Mouse (Mus musculus) kidney, postnatal 10 days (tissue): ENCODE data around the gene Irf2bp2.
A peak's percentile ranks its signal among the peaks of the same experiment; 100 is the strongest.

ENCODE experiments used
- DNase-seq: peaks from one replicate; pipeline ENCODE4 v3.0.0; 2021; ENCODE audit warnings: mixed read lengths

Gene Irf2bp2

DNA sequence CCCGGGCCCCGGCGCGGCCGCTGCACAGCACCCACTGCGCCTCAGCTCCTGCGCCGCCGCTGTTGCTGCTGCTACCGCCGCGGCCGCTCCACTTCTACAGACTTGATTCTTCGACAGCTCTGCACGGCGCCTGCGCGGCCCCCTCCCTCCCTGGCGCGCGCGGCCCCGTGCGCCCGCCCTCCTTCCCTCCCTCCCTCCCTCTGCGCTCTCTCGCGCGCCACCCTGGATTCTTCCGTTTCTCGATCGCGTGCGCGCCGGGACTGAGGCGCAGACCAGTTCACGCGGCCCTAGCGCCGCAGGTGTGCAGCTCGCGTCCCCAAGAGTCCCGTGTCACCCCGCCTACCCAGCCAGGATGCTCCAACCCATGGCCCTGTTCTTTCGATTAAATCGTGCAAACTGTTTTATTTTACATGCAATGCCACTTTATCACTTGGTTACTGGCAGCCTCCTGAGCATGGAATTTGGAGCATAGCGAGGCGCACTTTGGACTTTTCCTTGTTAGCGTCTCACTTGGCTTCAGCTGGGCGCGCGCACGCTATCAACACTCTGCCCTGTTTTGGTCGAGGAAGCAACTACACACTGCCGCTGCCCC lies at the start of gene Irf2bp2:
Irf2bp2 (minus strand) TSS at position 98 of the 592 bp plus-strand sequence.
- DNase-seq = peak; percentile 95

DNA sequence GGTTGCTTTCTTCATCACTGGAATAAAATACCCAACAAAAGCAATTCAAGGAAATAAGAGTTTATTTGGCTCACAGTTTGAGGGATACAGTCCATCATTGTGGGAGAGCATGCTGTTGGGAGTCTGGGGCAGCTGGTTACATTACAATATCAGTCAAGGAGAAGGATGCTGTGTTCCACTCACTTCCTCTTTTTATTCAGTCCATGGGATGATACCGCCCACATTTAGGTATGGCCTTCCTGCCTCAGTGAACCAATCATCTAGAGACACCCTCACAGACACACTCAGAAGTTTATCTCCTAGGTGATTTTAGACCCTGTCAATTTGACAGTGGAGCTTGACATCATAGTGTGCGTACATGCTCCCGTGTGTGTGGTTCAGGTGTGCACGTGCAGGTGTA lies 48.9 kb upstream of the Irf2bp2 start:
- no peak for DNase-seq

DNA sequence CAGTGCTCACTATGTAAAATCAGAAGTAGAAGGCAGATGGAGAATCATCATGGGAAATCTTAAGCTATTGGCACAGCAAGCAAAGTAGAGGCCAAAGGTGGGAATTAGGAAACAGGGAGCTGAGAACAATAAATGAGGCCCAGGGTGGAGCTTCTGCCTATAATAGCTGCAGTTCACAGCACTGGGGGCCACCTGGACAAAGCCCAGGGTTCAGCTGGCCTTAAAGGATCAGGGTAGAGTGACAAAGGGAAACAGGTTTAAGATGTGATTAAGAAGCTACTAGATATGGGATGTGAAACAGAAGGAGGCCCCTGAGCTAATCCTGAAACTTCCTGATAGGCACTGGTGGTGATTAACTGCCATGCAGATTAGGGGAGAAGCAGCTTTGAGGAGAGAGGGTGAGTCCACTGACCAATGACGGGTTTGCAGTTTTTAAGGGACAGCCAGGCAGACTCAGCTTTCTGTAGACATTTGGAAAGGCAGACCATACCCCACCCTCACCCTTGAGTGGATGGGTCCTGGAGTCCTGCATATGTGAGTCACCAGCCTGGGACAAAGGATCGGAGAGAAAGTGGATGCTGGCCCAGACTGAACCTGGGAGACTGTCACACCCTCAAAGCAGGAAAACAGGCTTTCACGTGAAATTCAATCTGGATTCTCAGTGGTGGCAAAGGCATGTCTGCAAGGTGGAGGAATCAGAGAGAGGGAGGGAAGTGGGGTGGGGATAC lies 47.9 kb upstream of the Irf2bp2 start:
- DNase-seq = no peak

DNA sequence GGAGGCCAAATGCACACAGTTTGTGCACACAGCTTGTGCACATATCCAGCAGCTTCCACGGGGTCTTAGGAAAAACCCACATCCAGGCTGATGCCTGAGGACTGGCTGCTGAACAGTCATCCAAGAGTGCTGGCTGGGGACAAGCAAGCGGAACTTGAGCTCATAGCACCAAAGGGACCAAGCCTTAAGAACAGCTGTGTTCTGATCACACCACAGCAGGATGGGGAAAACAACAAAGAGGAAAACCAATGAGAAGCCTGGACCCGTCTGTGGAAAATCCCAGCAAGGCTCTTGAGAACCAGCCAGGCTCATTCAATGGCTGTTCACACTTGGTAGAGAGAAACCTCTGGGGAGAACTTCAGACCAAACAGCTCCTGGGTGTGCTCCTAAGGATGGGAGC lies 45.4 kb upstream of the Irf2bp2 start:
- DNase-seq = peak; percentile 28

DNA sequence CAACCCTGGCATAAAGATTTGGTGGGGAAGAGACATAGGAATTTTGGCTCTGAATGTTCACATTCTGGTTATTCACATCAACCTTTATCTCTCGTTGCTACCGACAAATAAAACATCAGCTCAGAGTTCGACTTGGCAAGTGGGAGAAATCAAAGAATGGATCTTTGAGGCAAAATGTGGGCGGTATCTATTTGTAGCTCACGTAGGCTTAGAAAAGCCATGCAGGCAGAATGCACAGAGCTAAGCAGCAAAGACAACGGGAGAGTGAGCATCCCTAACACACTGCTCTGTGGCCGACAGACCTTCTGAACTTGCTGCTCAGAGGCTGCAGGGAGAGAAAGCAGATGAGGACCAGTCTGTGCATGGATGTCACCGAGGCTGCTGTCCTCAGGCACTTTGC lies 44.2 kb upstream of the Irf2bp2 start:
- no peak for DNase-seq

DNA sequence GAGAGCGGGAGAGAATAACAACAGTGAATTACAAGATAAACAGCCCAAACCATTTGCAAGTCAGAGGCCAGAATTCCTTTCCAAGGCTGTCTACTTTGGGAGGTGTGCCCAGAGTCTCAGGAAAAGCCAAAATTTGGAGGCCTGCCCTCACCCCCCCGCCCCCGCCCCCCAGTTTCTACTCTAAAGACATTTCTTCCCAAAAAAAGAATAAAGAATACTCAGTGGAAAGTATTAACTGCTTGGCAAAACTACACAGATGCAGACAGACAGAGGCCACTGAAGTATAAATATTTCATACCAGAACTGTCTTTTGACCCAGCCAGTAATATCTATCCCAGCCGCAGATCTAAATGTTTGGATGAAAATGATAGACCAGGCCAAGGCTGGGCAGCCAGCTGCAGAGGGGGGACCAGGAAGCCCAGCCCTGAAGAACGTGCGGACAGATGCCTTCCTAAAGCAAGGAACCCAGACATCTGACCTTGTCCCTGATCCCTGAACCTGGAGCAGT lies 40.8 kb upstream of the Irf2bp2 start:
- DNase-seq = no peak

DNA sequence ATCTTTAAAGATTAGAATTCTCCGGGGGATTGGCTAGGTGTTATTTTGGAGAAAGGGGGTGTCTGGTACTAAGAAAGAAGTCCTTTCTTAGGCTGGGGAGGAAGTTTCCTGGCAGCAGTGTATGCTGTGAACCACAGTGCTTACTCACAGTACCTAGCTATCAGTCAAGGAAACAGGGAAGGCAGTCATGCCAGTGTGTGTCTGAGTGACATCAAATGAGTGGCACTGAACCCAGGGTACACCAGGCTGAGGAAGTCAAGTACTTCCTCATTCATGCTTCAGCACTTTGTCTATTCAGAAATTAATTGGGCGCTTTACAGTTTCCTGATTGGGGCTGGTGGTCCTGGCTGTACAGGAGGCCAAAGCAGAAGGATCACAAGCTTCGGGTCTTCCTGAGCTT lies 34.8 kb upstream of the Irf2bp2 start:
- DNase-seq = no peak

DNA sequence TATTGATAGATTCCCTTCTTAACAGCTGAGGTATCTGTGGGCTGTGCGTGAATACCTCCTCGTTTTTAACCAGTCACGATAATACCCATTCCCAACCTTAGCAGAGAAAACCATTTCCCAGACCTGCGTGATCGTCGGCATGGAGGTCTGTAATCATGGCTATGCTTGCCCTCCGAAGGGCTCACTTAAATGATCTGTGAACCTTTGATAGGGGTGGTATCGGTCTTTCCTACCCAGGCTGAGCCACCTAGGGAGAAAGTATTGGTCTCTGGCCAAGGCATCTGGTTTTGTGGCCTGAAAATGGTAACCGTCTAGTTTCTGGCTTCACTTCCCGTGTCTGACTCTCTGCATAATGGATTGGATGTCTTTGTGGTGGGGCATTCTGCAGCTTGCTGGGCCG lies 32.6 kb upstream of the Irf2bp2 start:
- DNase-seq = no peak

DNA sequence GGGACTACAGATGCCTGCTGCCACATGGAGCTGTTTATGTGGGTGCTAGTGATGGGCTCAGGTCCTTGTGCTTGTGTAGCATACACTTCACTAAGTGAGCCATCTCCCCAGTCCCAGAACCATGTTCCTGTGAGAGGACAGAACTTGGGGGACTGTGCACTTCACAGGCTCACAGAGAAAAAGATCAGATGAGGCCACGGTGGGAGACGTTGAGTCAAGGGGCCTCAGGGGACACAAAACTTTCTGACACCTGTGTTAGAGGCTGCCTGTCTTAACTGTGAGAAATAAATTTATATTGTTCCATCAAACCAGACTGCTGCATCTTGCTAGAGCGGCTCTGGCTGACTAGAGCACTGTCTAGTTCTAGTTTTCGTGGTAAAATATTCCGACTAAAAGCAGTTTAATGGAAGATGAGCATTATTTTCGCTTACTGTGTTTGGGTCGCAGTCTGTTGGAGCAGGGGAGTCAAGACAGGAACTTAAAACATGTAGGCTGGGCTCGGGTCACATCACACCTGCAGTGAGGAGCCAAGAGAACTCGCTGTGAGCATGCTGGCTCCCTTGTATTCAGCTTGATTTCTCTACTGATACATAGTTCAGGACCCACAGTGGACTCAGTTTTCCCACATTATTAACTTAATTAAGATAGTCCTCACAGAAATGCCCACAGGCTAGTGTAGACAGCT lies 28.5 kb upstream of the Irf2bp2 start:
- no peak for DNase-seq

DNA sequence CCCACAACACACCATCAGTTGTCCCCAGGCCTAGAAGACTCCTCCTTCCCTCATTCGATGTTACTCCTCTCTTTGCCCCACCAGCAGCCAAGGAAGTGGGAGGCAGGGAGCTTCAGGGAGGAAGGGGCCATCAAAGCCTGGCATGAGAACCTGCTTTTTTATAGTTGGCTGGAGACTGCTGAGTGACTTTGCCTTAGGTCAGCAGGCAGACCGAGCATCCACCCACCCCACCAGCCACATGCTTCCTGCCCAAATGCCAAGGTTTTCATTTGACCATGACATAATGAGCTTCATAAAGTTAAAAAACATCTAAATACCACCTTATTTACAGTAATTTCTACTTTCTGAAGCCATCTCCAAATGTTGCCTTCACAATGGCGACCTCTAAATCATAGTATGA lies 26.9 kb upstream of the Irf2bp2 start:
- DNase-seq = no peak

DNA sequence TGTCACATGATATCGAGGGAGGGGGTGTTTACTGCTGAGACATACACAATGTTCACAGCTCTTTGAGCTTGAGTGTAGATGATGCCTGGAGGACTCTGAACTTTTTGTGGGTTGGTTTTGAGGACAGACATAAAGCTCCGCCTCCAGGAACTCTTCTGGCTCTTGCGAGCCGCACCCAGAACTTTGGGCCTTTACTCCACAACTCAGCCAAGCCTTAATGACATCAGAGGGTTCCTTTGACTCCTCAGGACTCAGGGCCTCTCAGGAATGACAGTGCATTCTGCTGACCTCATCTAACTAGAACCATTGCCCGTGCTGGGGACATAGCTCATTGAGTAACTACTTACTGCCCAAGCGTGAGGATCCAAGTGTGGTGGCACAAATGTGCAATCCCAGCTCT lies 25.7 kb upstream of the Irf2bp2 start:
- DNase-seq = no peak

DNA sequence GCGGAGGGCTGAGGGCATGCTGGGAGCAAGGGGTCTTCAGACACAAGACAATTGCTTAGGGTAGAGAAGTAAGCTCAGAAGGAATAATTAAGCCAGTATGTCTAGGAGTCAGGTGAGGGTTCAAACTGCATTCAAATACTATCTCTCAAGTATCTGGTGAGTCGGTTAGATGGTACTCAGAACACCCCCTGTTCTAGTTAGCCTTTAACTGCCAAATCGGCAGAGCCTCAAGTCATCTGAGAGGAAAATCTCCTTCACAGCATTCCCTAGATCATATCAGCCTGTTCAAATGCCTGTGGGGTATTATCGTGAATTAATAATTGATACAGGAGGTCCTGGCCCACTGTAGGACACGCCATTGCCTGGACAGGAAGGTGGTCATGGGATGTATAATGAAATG lies 23.9 kb upstream of the Irf2bp2 start:
- no peak for DNase-seq

DNA sequence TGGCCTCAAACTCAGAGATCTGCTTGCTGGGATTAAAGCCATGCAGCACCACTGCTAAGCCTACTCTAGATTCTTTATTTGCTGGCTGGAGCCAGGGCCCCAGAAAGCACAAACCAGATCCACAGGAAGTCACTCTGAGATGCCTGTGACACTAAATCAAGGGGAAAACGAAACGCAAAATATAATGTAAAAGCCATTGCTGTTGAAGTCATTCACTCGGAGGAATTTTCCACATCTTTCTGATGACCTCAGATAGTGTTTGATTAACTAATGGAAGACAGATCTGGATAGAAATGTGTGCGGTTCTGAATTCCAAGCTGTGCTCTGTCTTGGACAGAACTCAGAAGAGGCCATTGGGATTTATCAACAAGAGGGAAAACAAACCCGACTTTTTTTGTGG lies 22.9 kb upstream of the Irf2bp2 start:
- no peak for DNase-seq

DNA sequence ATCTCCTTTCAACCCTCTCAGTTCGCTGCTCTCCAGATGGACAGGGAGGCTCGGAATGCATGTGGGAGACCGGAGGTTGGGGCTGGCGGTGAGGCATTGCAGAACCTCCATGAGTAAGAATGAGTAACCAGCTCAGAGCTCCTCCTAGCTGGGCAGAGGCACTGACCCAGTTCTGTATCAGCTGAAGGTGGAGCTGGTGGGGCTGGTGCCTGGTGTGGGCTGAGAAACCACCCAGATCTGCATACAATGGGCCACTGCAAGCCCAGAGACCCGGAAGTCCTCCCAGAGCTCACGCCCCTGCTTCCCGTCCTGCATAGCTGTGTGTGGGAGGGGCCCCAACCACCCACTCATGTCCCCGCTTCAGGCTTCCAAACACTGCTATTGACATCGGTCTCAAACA lies 22.0 kb upstream of the Irf2bp2 start:
- DNase-seq = peak; percentile 79

DNA sequence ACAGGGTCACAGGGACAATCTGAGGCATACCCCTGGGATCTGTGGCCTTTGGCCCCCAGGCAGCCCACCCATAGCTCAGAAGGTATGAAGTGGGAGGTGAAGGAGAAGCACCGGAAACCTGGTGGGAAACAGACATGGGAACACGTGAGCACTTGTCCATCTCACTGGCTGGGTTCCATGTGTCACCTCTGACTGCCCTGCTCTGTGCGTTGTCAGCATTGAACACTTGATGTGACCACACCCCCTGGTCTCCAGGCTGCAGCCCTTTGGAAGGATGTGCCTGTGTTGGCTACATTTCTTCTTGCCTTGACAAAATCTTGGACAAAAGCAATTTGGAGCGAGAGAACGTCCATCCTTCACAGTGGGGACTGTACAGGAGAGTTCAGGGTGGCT lies 20.9 kb upstream of the Irf2bp2 start:
- no peak for DNase-seq

DNA sequence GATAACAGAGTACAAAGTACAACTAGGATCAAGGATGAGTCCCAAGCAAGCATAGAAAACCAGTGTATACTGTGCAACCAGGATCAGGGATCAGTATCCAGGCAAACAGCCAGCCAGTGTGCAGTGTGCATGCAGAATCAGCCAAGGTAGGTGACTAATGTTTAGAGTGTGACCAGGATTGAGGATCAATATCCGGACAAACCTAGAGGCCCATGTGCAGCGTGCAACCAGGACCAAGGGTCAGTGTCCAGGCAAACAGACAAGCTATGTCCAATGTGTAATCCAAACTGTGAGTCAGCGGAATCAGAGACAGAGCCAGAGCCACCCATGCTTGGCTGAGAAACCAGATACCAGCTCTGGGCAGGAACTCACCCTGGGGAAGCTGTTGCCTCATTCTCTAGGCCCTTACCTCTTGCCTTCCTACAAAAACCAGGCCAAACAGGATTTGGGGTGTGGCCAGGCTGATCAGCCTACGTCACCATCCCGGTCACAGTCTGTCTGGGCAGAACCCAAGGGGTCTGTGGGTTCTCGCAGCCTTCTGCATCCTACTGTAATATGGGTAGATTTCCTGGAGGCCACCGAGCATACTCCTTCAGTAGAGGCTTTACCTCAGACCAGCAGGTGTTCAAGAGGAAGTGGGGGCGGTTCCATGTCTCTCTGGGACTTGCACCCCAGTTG lies 20.4 kb upstream of the Irf2bp2 start:
- peak; percentile 51 for DNase-seq

DNA sequence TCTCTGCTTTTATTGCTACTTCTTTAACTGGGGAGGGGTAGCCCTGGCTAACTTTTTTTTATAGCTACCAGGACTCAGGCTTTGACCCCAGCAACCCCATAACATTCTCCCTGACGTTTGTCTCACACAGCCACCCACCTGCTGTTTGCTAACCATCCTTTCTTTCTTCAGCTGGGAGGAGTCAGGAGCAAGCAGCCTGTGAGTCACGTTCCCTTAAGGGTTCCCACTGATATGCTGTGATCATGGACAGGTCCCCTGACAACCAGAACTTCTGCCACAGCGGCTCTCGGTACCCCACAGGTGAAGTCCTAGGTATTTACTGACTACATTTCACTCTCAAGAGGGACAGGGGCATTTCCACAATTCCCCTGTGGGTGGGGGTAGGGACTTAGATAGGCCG lies 19.4 kb upstream of the Irf2bp2 start:
- no peak for DNase-seq

DNA sequence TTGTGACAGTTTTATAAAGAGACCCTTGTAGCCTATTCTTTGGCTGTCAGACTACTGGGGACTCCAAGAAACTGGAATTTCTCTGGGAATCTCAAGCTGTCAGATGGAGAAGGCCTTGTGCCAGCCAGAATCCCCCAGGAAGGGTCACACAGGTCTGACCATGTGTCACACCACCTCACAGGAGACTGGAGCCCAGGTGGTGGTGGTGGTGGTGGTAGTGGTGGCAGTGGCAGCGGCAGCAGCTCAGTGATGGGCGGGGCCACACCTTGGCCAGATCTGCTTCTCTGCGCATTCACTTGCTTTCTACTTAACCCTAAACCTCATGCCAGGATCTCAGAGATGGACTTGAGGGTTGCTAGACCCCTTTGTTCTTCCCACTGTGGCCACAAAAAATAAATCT lies 19.0 kb upstream of the Irf2bp2 start:
- no peak for DNase-seq

DNA sequence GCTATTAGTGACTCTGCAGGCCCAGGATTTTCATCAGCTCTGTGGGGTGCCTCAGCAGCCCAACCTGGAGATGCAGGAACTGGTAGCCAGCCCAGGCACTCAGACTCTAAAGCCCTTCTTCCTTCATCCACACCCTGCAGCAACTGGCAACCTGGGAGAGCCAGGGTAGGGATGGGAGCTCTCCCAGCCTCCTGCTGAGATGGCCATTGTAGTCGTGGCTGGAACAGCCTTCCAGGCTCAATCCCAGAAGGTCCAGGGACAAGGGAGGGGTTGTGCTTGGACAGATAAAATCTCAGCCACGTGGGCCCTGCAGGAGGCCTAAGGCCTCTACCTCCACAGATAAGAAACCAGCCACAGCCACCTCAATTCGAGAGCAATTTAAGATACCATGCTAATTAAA lies 16.9 kb upstream of the Irf2bp2 start:
- no peak for DNase-seq

DNA sequence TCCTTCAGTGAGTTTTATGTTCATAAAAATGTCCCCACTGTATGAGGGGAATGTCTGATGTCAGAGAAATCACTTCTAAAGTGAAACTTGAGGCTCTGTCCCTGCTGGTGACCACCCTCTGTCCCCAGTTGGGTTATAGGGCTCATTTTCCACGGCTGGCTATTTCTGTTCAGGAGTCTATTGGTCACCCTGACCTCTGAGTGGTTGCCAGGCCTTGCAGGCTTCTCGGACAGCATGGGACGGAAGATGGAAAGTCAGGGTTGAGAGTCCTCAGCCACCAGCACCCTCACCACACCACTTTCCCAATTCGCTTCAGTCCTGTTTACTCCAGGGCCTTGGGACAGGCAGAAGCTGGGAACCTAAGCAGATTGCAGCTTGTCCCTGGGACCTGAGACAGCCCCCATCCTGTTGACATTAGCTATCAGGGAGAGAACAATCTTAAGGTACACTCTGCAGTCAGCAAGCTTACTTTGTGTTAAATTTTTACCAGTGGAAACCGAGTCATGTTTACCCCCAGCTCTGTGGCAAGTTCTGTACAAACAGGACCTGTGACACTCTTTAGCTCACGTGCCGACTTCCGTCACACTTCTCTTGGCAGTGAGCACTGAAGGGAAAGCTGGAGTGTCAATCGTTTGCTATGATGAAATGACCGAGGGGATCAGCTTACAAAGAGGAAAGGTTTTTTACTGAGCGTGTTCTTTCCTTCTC lies 15.9 kb upstream of the Irf2bp2 start:
- DNase-seq = no peak

DNA sequence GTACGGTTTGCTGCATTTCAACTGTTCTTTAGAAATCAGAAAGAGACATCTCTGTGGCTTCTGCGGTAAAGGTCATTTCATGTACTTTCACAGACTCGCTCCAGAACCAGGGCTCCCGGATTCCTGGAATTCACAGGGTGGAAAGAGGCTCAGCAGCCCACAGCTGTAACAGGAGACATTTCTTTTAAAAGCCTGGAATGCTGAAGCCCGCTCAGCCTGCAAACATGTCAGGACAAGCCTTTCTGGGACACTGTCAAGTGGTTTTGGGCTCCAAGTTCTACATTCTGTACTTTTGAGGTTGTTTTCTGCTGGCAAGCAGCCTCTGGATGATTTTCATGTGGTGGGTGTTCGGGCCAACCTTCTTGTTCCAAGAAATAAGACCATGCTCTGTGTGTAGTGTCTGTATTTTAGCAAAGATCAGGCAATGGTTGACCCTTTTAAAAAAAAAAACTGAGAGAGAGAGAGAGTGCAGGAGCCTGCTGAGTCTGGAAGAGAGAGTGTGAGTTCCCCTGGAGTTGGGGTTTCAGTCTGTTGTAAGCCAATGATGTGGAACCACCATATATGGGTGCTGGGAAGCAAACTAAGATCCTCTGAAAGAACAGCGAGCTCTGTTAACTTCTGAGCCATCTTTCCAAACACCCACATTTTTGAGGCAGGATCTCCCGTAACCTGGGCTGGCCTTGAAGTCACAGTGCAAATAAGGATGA lies 9.6 kb upstream of the Irf2bp2 start:
- peak; percentile 65 for DNase-seq

DNA sequence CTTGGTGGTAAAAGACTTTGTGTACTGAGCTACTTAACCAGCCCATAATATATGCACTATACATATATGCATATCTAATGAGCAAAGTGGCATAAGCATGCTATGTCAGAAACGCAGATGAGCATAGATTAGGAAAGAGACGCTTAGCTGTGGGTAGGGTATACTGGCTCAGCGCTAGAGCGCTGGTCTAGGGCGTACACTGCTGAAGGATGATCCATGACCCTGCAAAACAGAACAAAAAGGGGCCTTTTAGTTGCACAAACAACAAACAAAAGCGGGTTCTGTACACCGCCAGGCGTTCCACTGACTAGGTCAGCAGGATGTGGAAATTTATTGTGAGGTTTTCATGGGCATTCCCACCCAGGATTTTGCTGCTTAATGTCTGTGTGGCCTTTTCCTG lies 8.9 kb upstream of the Irf2bp2 start:
- DNase-seq = no peak
